Mouse (Mus musculus): Measurements from ENCODE around the gene Slc6a20a. TPM values are rescaled to one million over a fixed set of nuclear protein-coding genes. Genes with fewer than 3 reads are reported as not detected.
A peak's percentile ranks its signal among the peaks of the same experiment; 100 is the strongest.

Gene Slc6a20a
- 0.58 and 0.78 TPM in 2 replicates for polyA plus RNA-seq (2015; fragmentation: Nextera tagmentation; extraction: Ambion mirVana)

DNA sequence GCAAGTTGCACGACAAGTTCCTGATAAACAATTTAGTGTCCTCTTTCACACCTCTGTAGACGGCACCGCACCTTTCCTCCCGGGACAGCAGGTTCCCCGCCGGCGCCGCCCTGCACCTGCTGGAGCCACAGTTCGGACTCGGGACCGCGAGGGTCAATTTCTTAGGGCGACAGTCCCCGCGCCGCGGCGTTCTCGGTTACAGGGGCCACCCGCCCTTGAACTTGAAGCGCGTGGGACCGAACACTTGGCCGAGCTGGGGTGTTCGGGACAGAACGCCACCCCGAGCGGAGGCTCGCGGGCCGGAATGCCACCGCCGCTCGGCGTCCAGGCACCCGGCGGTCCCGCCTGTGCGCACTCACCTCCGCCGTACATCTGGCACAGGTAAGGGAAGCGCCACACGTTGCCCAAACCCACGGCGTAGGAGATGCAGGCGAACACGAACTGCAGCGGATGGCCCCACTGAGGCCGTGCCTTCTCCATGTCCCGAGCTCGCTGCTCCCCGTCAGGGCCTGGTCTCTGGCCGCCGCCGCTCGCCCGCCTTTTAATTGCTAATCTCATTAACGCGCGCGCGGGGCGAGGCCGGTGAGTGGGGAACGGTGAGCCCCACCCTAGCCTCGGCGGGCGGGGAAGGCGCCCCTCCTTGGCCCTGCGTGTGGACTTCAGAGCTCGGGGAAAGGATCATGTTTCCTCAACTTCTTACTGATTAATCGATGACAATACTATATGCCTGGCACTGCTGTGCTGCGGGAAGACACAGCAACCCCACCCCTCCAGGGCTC, at the start of gene Slc6a20a, which contains the start of gene Ccr9:
Slc6a20a (minus strand) TSS at position 559 of the 779 bp plus-strand sequence.
Ccr9 (plus strand) TSS at position 113 of the 779 bp plus-strand sequence.
- no peak within 1 kb of the TSS for H3K27ac ChIP-seq
- no peaks in the 10 kb centered on the region for H3K9me3 ChIP-seq (replicated peaks)
- H3K9ac ChIP-seq: 0 out of 2 replicates have a peak within 1 kb of the TSS, but pooled peaks have one; percentile 36
- WGBS: under 1% methylated on average over 73 of the region's 73 CpGs
- H3K4me3 ChIP-seq (replicated peaks): peak within 1 kb of the TSS; percentile 49
- peak; percentile 92 for ATAC-seq (replicated peaks; ENCODE audit: low FRiP score)
- H3K36me3 ChIP-seq: no peaks in the 10 kb centered on the region
- H3K4me1 ChIP-seq: peaks cover 12% of the 10 kb centered on the region
- H3K27me3 ChIP-seq: peaks cover 79% of the 10 kb centered on the region
- H3K4me2 ChIP-seq: peak within 1 kb of the TSS; percentile 87

DNA sequence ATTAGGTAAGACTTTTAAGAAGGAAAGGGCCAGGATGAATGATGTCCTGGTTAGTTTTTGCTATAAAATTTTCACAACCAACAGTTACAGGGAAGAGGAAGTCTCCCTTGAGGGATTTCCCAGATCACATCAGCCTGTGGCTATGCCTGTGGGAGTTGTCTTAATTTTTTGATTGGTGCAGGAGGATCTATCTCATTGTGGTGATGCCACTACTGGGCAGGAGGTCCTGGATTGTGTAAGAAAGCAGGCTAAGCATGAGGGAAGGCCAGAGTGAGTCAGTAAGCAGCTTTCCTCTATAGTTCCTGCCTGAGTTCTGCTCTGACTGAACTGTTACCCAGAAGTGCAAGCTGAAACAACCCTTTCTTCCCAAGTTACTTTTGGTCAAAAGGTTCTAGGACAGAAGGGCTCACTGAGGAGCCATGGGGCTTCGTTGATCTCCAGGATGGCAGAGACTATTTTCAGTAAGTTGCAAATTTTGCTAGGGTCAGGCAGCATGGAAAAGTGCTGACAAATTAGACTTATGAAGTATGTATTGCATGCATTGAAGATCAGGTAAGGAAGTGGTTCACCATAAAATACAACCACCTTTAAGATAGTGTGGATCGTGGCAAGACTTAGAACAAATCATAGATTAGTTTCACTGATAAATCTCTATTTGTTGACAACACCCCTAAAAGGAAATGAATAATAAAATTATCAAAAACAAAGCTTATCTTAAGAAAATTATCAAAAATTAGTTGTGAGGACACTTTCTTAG, 44.2 kb upstream of the Slc6a20a start:
- WGBS: 74% methylated on average over 2 of the region's 2 CpGs
- ATAC-seq (replicated peaks; ENCODE audit: low FRiP score): no peak
- no peaks in the 10 kb centered on the region for H3K36me3 ChIP-seq
- H3K27me3 ChIP-seq: peaks cover 2% of the 10 kb centered on the region; the same call in 1 of the 2 replicates
- no peak overlapping the region for H3K4me3 ChIP-seq (replicated peaks)
- H3K9ac ChIP-seq: no peak overlapping the region
- no peak overlapping the region for H3K4me2 ChIP-seq
- no peaks in the 10 kb centered on the region for H3K4me1 ChIP-seq
- no peaks in the 10 kb centered on the region for H3K9me3 ChIP-seq (replicated peaks)
- H3K27ac ChIP-seq: no peak overlapping the region

DNA sequence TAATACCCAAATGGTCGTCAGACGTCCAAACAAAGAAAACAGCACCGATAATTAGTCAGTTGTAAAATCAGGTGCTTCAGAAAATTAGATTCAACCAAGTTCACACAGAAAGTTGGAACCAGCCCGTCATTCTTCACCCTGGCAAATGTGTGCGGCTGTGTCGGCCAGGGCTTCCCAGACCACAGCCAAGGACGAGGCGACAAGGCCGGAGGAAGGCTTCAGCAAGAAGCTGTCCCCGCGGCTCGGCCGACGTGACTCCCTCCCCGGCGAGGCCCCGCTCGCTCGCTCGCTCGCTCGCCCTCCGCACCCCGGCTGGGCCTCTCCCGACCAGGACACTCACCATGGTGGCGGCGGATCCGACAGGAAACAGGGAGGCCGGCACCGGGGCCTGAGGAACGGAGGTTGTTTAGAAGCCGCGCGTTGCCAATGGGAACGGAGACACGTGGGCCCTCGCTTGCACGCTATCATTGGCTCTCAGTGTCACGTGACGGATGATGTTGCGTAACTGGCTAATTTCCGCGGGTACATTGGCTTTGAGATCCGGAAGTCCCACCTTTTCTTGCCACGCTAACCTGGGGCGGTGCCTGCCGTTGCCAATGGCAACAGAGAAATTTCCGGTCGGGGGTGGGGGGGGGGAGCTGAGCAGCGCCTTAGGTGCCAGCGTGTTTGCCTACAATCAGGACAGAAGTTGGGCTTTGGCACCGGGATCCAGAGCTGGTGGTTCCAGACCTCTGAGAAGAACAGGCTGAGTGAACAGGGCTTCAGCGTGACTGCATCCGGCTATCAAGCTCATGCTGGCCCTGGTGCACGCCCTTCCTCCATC, 38.7 kb upstream of the Slc6a20a start, which contains the start of gene Lztfl1:
Lztfl1 (minus strand) TSS at position 512 of the 823 bp plus-strand sequence.
- Histone ChIP-seq H3K36me3 (no peaks in the 10 kb centered on the region), H3K4me3 (replicated peaks) (peak within 1 kb of the TSS; percentile 95), H3K4me1 (peaks cover 8% of the 10 kb centered on the region), H3K9ac (peak within 1 kb of the TSS; percentile 78), H3K9me3 (replicated peaks) (no peaks in the 10 kb centered on the region), H3K27ac (peak within 1 kb of the TSS; percentile 83), H3K4me2 (peak within 1 kb of the TSS; percentile 77), H3K27me3 (peaks cover 2% of the 10 kb centered on the region; the same call in 1 of the 2 replicates)
- ATAC-seq (replicated peaks; ENCODE audit: low FRiP score): peak; percentile 100
- WGBS: under 1% methylated on average over 55 of the region's 55 CpGs

DNA sequence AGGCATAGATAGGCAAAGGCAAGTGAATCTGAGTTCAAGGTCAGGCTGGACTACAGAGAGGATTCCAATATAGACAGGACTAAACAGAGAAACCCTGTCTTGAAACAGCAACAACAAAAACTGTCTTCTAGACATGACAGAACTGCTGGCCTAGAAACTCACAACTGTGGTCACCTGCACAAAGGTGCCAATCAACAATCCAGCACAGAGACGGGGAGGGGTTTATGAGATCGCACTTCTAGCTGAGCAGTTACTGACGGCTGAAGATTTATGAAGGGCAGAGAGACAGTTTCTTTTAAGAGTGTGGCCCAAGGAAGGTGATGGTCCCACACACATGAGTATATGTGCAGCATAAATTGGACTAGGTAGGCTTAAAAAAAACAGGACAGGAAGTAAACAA, 37.6 kb upstream of the Slc6a20a start:
- H3K4me2 ChIP-seq: peak overlapping the region; percentile 40
- 0 out of 2 replicates have a peak overlapping the region, but pooled peaks have one; percentile 95 for H3K4me3 ChIP-seq (replicated peaks)
- WGBS: 34% methylated on average over 3 of the region's 3 CpGs
- H3K27ac ChIP-seq: no peak overlapping the region
- no peak for ATAC-seq (replicated peaks; ENCODE audit: low FRiP score)
- peaks cover 7% of the 10 kb centered on the region for H3K36me3 ChIP-seq
- no peaks in the 10 kb centered on the region; the same call in 1 of the 2 replicates for H3K27me3 ChIP-seq
- 0 out of 2 replicates have a peak overlapping the region, but pooled peaks have one; percentile 10 for H3K9ac ChIP-seq
- H3K9me3 ChIP-seq (replicated peaks): no peaks in the 10 kb centered on the region
- H3K4me1 ChIP-seq: peaks cover 8% of the 10 kb centered on the region

DNA sequence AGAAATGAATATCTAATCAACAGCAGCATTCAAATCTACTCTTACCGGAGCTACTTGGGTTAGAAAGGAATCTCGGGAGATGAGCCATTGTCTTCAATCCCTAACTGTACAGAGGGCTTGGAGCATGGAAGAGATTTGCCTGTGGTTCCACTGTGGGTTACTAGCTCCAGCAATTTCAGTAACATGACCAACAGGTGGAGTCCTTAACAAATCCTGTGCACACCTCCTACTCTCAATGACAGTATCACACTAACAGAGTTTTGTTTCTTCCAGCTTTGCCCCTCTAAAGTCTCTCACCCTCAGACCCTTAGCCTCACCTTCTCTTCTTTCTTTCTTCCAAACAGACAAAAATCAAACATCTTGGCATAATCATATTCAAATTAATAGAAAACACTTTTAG, 34.4 kb upstream of the Slc6a20a start:
- Histone ChIP-seq H3K9me3 (replicated peaks) (no peaks in the 10 kb centered on the region), H3K9ac (no peak overlapping the region), H3K27ac (no peak overlapping the region), H3K27me3 (no peaks in the 10 kb centered on the region), H3K4me3 (replicated peaks) (no peak overlapping the region), H3K4me1 (peaks cover 8% of the 10 kb centered on the region), H3K36me3 (peaks cover 30% of the 10 kb centered on the region), H3K4me2 (no peak overlapping the region)
- 89% methylated on average over 2 of the region's 2 CpGs for WGBS
- ATAC-seq (replicated peaks; ENCODE audit: low FRiP score): no peak

DNA sequence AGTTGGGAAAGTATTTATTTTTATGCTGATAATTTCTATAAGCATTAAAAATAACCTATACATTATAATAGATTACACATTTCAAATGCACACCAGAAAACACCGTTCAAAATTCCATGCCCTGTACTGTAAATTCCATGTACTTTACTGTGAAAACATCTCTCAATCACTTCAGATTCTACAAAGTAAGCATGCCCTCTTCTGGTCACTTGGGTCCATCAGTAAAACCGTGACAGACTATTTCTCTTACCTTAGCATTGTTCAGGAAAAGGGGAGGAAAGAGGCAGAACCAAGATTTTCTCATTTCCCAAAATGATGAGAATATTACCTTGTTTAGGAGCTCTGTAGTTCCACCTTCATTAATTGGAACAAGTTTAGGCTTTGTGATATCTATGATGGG, 30.5 kb upstream of the Slc6a20a start:
- no peak overlapping the region for H3K4me3 ChIP-seq (replicated peaks)
- ATAC-seq (replicated peaks; ENCODE audit: low FRiP score): no peak
- H3K27me3 ChIP-seq: no peaks in the 10 kb centered on the region
- H3K9ac ChIP-seq: no peak overlapping the region
- H3K9me3 ChIP-seq (replicated peaks): no peaks in the 10 kb centered on the region
- H3K4me1 ChIP-seq: no peaks in the 10 kb centered on the region
- WGBS: 43% methylated on average over 2 of the region's 2 CpGs
- H3K27ac ChIP-seq: no peak overlapping the region
- H3K4me2 ChIP-seq: no peak overlapping the region
- H3K36me3 ChIP-seq: peaks cover 46% of the 10 kb centered on the region

DNA sequence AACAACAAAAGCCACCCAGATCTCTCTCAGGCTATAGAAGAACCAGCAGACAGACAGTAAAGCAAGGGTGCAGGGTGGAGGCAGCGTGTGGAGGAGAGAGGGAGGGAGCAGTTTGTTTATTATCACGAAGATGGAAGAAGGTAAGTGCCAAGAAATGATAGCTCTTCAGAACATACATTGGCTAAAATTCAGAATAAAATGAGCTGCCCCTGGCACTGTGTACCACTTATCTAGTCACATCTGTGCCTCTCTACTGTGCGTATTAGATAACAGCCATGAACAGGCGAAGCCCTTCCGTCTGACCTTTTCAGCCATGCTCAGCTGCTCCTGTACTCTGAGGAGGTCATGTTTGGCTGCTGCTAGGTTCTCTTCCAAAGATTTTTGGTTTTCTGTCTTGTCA, 23.1 kb upstream of the Slc6a20a start:
- Histone ChIP-seq H3K4me3 (replicated peaks) (no peak overlapping the region), H3K9me3 (replicated peaks) (no peaks in the 10 kb centered on the region), H3K27ac (no peak overlapping the region), H3K9ac (no peak overlapping the region), H3K36me3 (peaks cover 48% of the 10 kb centered on the region), H3K4me2 (no peak overlapping the region), H3K4me1 (no peaks in the 10 kb centered on the region), H3K27me3 (no peaks in the 10 kb centered on the region)
- 92% methylated on average over 5 of the region's 5 CpGs for WGBS
- ATAC-seq (replicated peaks; ENCODE audit: low FRiP score): no peak

DNA sequence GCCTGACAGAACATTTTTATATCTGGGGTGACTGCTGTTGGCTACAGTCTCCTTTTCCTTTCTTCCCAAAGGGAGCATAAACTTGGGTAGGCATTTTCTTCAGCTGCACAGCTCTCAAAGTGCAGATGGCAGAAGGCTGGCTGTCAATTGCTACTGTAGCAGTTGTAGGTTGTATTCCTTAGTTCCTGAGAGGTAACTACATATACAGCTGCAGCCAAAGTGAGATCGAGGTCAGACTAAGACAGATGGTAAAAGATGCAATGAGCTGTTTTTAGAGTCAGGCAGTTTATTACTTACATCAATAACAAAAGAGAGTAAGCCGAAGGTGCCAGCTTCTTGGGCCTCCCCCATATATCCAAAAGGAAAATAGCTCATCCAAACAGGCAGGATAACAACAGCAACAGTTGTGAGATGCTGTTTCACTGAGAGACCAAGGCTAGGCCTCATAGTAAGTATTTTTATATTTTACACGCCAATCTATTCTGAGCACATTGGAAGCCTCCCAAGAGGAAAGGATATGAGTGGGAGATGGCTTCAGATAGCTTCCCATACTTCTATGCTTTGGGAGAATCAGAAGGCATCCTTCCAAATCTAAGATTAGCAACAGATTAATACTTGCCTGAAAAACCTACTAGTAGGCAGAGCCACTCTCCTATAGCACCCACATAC, 17.1 kb upstream of the Slc6a20a start:
- no peak overlapping the region for H3K4me3 ChIP-seq (replicated peaks)
- no peak overlapping the region for H3K4me2 ChIP-seq
- H3K27ac ChIP-seq: no peak overlapping the region
- 80% methylated on average over 3 of the region's 3 CpGs for WGBS
- H3K4me1 ChIP-seq: no peaks in the 10 kb centered on the region
- H3K36me3 ChIP-seq: peaks cover 26% of the 10 kb centered on the region
- no peaks in the 10 kb centered on the region for H3K9me3 ChIP-seq (replicated peaks)
- H3K9ac ChIP-seq: no peak overlapping the region
- H3K27me3 ChIP-seq: no peaks in the 10 kb centered on the region
- no peak for ATAC-seq (replicated peaks; ENCODE audit: low FRiP score)

DNA sequence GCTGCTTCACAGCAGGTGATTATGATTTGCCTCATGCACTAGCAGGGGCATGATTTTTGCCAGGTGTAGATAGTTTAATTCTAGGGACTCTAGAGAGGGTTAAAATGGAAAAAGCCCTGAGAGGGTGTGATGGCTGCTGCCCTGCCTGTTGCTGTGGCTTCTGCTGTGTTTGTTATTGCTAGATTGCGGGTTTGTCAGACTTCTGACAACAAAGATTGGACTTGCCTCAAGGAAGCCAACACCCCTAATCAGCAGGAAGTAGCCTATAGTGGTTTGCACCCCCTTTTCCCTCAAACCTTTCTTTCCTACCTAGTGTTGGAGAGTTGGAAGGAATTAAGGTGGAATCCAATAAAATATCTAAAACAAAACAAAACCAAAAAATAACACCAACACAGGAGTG, 9.5 kb upstream of the Slc6a20a start:
- H3K9ac ChIP-seq: no peak overlapping the region
- H3K4me1 ChIP-seq: no peaks in the 10 kb centered on the region
- no peaks in the 10 kb centered on the region for H3K9me3 ChIP-seq (replicated peaks)
- no peaks in the 10 kb centered on the region for H3K27me3 ChIP-seq
- no peak overlapping the region for H3K27ac ChIP-seq
- 78% methylated on average over 1 of the region's 1 CpGs for WGBS
- no peak overlapping the region for H3K4me2 ChIP-seq
- no peaks in the 10 kb centered on the region; the same call in 1 of the 2 replicates for H3K36me3 ChIP-seq
- ATAC-seq (replicated peaks; ENCODE audit: low FRiP score): no peak
- H3K4me3 ChIP-seq (replicated peaks): no peak overlapping the region

DNA sequence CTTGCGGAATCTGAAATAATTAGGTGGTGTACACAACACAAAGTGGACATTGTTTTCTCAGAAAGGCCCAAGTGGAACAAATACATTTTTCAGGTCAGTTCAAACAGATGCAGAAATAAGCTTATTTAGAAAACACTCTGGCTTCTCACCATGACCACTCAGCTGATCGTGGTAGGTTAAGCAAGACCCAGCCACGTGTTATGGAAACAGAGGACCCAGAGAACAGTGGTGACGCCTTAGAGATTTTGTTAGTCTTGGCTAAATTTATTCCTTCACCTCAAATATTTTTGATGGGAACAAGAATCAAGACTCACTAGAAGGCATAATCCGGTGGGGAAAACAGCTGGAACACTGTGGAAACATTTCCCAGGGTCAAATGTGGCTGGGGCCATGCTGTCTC, 7.5 kb upstream of the Slc6a20a start:
- Histone ChIP-seq H3K4me1 (no peaks in the 10 kb centered on the region), H3K9me3 (replicated peaks) (no peaks in the 10 kb centered on the region), H3K9ac (no peak overlapping the region), H3K27ac (no peak overlapping the region), H3K4me2 (no peak overlapping the region), H3K4me3 (replicated peaks) (no peak overlapping the region), H3K36me3 (no peaks in the 10 kb centered on the region), H3K27me3 (peaks cover 9% of the 10 kb centered on the region)
- 82% methylated on average over 5 of the region's 5 CpGs for WGBS
- ATAC-seq (replicated peaks; ENCODE audit: low FRiP score): no peak

DNA sequence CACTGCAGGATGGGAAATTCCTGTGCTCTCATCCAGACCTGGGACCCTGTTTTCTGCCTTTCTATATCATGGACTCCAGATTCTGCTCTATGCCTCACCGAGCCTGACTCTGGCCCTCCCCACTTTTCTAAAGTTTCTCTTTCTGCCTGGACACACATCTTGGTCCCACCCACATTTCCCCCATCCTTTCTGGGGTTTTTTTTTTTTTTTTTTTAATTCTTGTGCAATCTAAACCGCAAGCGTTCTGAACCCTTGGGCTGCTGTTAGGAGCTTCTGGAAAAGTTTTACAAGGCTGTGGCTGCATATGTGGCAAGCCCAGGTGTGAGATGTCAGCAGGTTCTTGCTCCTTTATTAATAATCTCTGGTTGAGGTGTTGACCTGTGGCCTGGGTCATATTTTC, 5.0 kb upstream of the Slc6a20a start:
- no peaks in the 10 kb centered on the region for H3K9me3 ChIP-seq (replicated peaks)
- H3K4me1 ChIP-seq: peaks cover 3% of the 10 kb centered on the region
- peaks cover 33% of the 10 kb centered on the region for H3K27me3 ChIP-seq
- H3K36me3 ChIP-seq: no peaks in the 10 kb centered on the region
- H3K9ac ChIP-seq: no peak overlapping the region
- no peak for ATAC-seq (replicated peaks; ENCODE audit: low FRiP score)
- WGBS: 47% methylated on average over 3 of the region's 3 CpGs
- no peak overlapping the region for H3K4me2 ChIP-seq
- no peak overlapping the region for H3K4me3 ChIP-seq (replicated peaks)
- H3K27ac ChIP-seq: no peak overlapping the region
